Mouse (Mus musculus): Measurements from ENCODE around the gene Treh.

The Treh gene

DNA sequence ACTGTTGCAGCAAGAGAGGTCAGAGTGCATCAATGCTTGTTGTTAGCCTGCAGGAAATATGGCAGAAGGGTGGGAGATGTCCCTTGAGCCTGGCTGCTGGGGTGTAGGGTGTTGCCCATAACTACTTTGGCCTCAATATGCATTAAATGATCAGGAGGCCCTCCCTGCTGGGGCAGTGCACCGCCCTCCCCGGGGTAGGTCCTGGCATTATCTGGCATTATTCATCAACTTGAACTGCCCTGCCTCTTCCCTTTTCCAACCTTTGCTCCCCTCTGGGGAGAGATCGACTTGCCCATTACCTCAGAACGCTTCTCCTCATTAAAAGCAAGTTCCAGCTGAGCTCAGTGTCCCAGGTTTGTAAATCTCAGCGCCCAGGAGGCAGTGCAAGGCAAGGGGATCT is 6.5 kb downstream of the Treh start:
- DNase-seq, result no peak

DNA sequence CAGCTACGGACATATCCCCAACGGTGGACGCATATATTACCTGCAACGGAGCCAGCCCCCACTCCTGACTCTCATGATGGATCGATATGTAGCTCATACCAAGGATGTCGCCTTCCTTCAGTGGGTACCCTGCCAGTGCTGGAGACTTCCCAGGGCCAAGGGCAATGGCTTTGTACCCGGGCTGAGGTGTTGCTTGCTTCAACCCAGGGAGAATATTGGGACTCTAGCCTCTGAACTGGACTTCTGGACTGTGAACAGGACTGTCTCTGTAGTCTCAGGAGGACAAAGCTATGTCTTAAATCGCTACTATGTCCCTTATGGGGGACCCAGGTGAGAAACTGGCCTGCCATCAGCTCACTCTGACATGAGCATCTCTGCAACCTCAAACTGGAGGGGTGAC is 10.0 kb downstream of the Treh start:
- DNase-seq, result no peak

DNA sequence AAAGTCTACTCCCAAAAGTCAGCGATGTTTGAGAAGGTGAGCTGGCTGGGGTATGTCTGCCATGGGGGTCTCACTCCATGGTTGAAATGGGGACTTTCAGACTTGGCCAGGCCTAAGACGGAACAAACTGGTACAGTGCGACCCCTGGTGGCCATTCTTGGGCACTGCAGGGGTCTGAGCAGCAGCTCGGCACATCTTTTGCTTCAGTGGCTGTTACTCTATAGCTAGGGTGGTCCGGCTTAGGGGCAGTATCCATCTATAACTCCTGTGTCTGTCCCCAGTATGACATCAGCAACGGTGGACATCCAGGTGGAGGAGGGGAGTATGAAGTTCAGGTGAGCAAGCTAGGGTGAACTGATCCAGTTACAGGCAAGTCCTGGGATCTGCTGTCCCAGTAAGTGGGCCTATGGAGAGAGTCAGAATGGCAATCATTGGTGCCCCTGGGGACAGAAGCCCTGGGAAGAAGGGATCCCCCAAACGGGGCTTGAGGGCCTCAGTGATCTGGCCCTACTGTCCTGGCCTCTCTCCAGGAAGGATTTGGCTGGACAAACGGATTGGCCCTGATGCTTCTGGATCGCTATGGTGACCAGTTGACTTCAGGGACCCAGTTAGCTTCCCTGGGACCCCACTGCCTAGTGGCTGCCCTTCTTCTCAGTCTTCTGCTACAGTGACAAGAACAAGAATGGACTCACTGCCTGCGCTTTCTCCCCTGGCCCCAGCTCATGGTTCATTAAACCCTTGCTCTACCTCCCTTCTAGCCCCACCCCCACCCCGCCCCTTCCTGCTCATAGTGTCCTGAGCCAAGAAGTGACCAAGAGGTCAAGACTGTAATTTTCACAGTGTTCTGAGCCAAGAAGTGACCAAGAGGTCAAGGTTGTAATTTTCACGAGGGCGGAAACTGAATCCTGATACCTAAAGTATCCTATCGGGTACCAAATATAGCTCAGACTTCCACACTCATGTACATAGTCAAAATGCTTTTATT is 12.6 kb downstream of the Treh start:
- DNase-seq, result peak; percentile 76

DNA sequence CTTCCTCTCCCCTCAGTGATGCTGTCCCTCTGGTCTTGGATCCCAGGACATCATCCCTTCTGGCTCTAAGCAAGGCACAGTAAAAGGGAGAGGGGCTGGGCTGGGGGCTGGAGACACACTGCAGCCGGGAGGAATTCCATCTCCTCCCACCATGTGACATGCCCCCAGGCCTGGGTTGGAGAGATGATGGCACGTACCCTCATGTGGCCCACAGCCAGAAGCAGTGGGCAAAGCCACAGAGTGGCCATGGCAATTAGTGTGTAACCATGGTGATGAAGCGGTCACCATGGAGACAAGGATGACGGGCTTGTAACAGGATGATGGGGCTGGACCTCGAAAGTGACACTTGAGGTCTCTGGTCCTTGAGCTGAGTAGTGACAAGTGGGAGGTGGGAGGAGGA is 13.6 kb downstream of the Treh start:
- DNase-seq, result no peak

DNA sequence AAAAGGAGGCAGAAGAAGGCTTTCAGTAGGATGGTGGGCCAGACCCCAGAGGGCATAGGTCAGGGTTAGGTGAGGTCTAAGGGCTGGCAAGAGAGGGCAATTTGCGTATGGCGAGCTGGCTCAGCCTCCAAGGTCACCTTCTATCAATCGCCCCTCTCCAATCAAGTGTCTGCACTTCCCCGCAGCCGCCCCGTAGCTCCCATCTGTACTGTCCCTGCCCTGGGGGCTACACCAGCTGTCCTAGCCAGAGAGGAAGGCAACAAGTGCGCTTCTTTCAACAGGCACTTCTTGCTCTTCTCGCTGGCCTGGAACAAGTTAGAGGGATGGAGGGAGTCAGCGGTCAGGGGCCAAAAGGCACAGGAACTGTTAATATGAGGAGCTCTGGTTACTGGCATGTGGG is 15.0 kb downstream of the Treh start:
- DNase-seq, result no peak

DNA sequence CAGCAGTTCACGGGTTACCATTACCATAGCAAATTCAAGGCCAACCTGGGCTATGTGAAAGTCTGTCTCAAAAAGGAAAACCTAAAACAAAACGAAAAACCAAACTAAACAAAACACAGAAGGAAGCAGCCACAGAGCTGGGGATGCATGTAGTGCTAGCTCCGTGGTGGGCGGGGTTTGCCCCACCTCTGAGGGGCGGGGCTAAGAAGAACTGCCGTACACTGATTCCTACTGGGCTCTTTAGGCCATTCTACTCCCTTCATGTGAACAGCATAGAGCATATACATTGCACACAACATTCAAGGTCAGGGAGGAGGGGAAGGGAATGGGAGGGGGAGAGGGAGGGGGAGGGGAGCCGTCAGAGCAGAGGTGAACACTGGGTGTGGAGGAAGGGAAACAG is 17.6 kb downstream of the Treh start:
- DNase-seq, result peak; percentile 21

DNA sequence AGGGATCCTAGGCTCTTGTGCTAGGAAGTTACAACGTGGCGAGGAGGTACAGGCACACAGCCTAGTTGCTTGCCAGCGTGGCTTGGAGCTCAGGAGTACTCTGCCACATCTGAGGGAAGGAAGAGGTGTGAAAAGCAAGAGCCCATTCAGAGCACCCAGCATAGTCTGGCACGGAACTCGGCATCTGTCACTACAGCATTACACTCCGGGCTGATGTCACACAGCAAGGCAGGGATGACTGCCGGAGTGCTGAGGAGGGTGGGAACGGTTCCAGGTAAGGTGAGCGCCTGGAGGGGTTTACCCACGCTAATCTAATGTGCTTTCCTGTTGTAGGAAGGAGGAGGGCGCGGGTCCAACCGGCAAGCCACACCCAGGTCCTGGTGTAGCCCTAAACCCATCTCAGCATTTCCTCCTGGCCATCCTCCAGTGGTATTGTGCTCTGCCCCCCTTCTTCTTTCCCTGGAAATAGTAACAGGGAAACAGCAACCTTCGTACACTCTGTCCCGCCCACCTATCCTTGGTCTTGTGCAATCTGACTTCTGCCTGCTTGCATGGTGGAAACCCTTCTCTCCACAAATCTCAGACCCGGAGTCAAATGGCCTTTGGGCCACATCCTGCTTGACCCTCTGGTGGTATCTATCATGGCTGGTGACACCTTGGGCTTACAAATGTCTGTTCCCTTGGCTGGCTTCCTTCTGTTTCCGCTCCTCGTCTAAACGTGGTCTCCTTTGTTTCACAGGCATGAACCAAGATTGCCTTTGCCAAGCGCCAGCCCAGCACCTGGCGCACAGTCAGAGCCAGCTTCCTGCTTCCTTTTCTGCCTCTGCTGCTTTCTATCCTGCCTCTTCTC is 18.9 kb downstream of the Treh start:
- DNase-seq, result peak; percentile 88

DNA sequence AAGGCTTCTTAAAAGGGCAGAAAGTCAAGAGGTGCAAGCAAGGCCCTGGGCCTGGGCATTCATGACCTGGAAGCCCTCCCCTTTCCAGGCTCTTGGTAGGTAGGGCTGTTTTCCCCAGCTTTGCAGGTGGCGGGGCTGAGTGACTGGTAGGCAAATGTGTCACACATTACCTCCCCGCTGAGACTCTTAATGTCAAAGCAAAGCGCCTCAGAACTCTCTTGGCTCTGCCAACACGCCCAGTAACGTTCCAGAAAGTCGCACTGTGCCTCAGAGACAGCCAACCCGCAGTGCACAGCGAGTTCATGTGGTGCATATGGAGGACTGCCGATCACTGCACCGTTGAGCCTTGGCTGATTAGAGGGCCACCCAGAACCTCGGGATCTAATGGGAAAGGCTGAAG is 20.0 kb downstream of the Treh start:
- peak; percentile 73 for DNase-seq

DNA sequence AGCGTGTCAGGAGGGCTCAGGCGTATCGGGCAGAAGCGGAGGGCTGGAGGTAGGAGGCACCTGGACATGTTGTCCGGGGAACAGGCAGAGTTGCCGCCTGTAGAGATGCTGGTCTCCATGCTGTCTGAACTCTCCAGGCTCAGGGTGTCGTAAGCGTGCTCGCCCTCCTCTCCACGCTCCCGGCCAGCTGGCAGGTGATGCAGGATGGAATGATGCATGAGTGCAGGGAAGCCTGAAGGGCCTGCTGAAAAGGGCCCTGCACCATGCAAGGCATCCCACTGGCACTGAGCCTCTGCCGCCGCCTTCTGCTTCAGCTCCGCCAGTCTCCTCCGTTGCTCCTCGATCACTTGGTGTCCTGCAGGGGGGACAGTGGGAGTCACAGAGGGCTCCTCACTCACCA is 24.8 kb downstream of the Treh start:
- peak; percentile 60 for DNase-seq

DNA sequence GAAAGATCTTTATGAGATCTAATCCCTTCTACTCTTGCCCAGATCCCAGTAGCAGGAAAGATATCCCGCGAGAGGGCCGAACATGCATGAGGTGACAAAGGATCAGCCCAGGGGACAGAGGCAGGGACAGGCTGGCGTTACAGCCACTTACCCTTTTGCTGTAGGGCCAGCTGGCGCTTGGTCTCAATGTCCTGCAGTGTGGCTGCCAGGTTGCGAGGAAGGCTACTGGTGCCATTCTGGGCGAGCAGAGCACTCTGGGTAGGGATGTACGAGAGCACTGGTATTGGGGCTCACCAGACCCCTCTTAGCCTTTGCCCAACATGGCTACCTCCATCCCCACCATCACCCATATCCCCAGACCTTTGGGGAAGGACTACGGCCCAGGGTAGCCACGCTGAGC is 26.2 kb downstream of the Treh start:
- DNase-seq, result peak; percentile 46

DNA sequence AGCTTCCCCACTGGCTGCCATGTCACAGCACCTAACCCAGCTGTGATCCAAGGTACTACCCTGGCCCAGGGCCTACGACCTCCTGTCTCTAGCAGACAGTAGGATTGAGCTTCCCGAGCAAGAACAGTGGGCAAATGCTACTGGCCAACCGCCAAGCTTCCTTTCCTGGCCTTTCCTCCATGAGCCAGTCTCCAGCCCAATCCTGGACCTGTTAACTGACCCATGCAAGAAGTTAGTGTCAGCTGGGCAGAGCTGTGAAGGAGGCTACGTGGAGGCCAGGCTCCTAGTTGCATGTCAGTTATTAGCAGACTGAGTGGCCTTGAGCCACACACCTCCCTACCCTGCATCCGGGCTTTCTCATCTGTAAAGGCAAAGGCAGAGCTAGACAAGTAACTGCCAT is 26.7 kb downstream of the Treh start:
- no peak for DNase-seq

DNA sequence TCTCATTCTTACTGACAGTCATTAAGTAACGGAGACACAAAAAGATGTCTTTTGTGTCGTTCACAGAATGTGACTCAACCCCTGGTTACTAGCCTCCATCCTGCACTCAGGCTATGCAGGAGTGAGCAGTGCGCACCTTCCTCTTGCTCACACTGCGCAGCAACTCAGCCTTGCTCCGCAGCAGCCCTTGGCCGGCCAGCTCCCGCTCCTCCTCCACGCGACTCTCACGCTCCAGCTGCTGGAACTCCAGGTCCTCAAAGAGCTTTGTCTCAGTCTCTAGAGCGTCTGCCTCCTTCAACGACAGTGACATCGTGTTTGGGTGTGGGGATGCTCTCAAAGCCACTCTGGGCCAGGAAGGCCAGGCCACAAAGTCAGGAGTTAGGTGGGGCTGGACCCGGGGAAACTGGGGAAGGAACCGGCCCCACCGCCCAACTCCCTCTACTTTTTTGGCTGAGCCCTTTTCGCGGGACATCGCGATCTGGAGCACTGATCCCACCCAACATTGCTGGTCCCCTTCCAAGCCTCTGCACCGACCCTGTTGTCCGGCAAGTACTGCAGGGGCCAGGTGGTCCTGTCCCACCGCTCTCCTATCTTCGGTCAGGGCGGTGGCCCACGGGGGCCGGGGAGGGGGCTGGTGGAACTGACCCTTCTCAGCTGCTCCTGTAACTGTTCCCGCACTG is 34.9 kb downstream of the Treh start:
- DNase-seq, result no peak

DNA sequence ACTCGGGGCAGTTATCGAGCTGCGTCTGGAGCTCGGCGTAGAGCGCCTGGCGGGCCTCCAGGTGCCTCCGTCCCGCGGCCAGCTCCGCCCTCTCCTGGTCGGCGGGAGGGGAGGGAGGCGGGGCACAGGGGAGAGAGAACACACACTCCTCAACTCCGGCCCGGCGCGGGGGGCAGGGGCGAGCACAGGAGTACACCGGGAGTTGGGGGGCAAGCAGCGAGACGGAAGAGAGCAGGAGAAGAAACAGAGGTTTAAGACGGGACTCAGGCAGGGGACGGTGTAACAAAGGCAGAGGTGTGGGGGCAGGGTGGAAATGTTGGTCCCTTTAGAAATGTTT is 35.4 kb downstream of the Treh start:
- DNase-seq, result no peak

DNA sequence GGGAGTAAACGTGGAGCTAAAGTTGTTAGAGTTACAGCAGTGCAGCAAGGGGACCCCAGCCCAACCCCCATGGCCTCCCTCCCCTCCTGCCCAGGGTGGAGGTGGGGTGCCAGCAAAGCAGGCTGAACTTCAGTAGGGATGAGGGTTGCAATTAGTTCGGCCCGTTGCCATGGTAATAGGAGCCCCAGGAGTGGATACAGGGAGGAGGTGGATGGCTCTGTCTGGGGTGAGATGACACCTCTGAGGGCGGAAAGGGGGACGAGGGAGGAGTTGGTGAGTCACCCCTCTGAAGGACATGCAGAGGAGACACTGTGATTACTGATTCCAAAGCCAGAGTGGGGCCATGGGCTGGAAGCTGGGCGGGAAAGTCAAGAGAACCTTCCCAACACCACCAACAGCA is 35.9 kb downstream of the Treh start:
- no peak for DNase-seq

DNA sequence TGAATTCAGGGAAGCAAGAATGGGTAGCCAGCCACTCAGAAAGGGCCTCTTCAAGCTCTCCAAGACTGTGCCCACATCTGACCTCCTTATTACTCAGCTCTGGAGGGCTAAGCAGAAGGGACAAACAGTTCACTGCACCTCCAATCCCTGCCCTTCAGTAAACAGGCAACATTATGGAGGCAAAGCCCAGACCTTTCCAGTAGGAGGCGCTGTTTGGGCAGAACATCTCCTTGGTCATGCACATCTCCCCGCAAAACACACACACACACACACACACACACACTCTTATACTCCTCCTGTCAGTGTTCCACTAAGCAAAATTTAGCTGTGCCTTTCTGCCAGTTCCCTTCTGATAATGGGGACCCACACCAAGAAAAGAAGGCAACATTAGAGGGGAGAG is 36.6 kb downstream of the Treh start:
- DNase-seq, result no peak

DNA sequence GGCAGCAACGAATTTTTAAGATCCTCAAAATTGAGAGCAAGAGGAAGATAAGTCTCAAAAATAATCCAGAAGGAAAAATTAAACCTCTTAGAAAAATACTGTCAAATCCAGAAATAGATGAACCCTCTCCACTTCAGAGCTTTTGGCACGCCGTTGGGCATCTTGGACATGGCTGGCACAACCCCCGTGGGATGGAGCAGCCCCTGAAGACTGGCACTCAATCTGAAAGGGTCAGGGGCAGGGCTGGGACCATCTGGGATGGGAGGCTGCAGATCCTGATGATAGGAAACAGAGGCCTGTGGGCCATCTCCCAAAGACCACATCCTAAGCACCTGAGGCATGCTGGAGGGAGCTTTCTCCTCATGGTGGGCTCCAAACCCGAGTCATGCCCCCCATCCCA is 37.2 kb downstream of the Treh start:
- no peak for DNase-seq

DNA sequence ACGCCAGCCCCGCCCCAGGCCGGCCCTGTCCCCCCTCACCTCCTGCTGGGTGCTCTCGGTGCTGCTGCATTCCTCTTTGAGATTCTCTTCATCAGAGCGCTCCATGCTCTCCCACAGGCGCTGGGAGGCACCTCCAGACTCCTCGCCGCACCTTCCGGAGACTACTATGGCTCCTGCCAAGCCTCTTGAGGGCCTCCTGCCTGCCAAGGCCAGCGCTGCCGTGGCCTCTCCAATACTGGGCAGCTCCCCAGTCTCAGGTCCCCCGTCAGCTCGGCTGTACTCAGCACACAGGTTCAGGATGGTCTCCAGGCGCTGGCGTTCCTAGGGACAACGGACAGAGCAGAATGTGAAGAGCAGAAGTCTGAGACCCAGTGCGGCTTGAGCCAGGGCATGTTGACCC is 38.6 kb downstream of the Treh start:
- DNase-seq, result no peak

DNA sequence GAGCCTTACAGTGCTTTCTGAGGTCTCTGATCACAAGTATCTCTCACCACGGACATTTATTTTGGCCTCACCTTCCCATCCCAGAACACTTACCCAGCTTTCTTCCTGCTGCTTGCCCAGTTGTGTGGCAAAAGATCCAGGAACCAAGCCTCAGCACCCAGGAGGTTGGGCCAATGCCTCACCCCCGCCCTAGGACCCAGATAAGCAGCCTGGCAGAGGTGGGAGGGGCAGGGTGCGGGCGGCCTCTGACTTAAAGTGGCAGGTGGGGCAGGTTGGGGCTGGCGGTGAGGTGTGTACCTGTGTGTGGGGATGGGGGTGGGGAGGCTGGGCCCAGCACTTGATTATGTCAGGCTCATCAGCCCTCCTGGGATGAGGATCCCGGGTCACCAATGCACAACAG is 40.0 kb downstream of the Treh start:
- DNase-seq, result no peak

DNA sequence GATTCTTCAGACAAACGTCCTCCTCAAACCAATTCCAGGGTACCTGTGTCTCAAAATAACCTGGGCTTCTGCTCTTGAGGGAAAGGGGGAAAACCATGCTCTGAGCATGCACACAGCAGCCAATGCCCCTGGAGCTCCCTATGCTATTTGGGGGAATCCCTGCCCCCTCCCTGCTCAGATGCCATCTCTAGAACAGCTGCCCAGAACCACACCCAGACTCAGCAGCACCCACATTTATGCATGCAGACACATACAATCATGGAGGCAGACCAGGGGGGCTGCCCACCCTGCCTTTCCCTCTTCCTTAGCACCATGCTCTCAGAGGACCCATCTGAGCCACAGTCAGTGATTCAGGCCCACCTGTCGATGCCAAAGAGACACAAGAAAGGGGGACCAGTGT is 40.5 kb downstream of the Treh start:
- DNase-seq, result no peak

DNA sequence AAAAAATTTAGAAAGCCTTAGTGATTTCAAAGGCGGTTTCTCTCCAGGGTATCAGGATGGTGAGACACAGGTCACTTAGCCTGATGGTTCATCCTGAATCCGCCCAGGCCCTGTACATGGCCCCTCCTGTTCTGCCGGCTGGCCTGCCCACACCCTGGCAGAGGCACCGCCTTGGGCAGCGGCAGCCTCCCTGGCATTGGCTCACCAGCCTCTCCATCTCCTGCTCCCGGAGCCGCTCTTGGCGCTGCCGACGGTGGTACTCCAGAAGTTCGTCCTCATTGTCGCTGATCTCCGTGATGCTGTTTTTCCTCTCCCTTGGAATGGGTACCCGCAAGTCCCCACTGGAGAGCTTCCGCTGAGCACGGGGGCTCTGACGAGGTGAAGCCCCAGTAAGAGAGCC is 42.1 kb downstream of the Treh start:
- DNase-seq, result peak; percentile 75

DNA sequence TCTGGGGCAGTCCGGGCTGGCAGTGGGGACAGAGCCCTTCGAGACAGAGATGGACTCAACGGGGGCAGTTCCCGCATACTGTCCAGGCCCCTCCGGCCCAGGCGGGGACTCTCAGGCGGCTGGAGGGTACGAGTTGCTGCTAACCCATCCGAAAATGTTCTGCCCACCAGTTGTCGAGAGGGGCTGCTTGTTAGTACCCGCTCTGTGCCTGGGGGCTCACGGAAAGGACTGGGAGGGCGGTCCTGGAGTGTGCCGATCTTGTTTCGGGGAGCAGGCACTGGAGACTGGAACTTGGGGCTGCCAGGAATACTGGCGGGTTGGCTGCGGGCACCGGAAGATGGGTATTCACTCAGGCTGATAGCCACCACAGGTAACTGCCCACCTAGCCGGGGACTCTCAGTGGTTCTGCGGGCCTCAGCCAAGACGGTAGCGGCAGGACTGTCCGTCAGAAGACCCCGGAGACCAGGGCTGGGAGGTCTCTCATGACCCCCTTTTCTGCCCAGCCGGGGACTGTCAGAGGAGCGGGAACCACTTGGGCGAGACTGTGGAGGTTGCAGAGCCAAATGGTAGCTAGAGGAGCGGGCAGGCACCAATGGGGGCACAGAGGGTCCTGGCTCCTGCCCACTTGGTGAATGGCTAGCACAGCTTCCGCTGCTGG is 42.8 kb downstream of the Treh start:
- DNase-seq, result no peak

DNA sequence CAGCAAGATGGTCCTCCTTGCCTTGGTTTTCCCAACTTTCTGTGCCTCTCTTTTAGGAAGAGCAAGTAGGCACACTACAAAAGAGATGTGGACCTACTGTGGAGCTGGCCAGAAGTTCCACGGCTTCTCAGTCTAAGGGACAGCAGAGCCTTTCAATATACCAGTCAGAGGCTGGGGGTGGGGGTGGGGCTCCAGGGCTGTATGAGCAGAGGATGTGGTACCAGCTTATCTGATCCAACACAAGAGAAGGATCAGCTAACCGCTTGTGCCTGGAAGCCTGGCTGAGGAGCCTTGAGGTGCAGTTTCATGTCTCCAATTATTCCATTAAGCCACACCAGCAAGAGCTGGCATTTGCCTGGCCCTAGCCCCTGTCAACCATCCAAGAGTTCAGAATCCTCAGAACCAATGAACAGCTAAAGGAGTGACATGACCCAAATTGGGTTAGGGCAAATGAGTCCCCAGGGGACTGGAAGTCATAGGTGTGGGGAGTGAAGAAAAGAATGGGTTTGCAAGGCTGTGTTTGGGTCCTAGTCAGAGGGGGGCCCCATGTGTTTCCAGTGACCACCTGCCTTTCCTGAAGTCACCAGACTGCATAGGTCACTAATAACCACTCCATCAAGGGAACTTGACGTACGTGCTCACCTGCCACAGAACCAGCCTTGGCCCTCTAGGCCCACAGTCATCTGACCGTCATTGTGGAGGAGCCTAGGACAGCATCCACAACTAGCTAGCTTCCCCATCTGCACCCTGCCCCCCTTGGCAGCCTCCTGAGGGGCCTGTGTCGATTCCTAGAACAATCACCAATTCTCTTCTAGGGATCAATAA is 44.2 kb downstream of the Treh start:
- peak; percentile 59 for DNase-seq
